Mouse (Mus musculus) embryonic facial prominence, embryonic 10.5 days (tissue): Measurements from ENCODE around the gene Sept9. TPM values are rescaled to one million over a fixed set of nuclear protein-coding genes. Genes with fewer than 3 reads are reported as not detected.
"Not testable (repeated sequence)": the region's sequence is repeated elsewhere in the genome, so short reads cannot be mapped to it uniquely, and the experiment has no call there.

ENCODE experiments used
- DNase-seq: peaks from one replicate; pipeline ENCODE4 v3.0.0-alpha.2; 2017; ENCODE audit warnings: low spot score
- H3K27ac ChIP-seq: fragments of 300-500 bp; sonication (generic); replicated peaks from 2 replicates; pipeline ENCODE4 v1.5.1; 2016; ENCODE audit warnings: mild to moderate bottlenecking
- H3K27me3 ChIP-seq: fragments of 300-500 bp; sonication (generic); replicated peaks from 2 replicates; pipeline ENCODE4 v1.6.1; 2016; ENCODE audit warnings: low read depth, mild to moderate bottlenecking; ENCODE audit not compliant: poor library complexity, severe bottlenecking
- H3K36me3 ChIP-seq: fragments of 300-500 bp; sonication (generic); replicated peaks from 2 replicates; pipeline ENCODE4 v1.6.1; 2016; ENCODE audit warnings: mild to moderate bottlenecking, moderate library complexity
- H3K4me1 ChIP-seq: fragments of 300-500 bp; sonication (generic); 2 replicates; pipeline ENCODE4 v1.6.1; 2016
- H3K4me3 ChIP-seq: fragments of 300-500 bp; sonication (generic); 2 replicates; pipeline ENCODE4 v1.5.1; 2016; ENCODE audit warnings: mild to moderate bottlenecking, moderate library complexity
- H3K9me3 ChIP-seq: fragments of 300-500 bp; sonication (generic); 2 replicates; pipeline ENCODE4 v1.6.1; 2016; ENCODE audit warnings: mild to moderate bottlenecking
- WGBS: fragments of 180-500 bp; shearing (Covaris S2); methylation state at CpG from one replicate; pipeline ENCODE4 v1.1.7; 2016; 5-methylcytosine and 5-hydroxymethylcytosine counted together
- polyA plus RNA-seq: library from polyadenylated mRNA; unstranded; fragments of >200 nt; fragmentation: Nextera tagmentation; extraction: Ambion mirVana; gene quantifications from 2 replicates; pipeline ENCODE4 v1.2.1, GENCODE M21; 2016

Gene Sept9
- polyA plus RNA-seq, 1 experiment from 2014 or later, result 255 TPM

DNA sequence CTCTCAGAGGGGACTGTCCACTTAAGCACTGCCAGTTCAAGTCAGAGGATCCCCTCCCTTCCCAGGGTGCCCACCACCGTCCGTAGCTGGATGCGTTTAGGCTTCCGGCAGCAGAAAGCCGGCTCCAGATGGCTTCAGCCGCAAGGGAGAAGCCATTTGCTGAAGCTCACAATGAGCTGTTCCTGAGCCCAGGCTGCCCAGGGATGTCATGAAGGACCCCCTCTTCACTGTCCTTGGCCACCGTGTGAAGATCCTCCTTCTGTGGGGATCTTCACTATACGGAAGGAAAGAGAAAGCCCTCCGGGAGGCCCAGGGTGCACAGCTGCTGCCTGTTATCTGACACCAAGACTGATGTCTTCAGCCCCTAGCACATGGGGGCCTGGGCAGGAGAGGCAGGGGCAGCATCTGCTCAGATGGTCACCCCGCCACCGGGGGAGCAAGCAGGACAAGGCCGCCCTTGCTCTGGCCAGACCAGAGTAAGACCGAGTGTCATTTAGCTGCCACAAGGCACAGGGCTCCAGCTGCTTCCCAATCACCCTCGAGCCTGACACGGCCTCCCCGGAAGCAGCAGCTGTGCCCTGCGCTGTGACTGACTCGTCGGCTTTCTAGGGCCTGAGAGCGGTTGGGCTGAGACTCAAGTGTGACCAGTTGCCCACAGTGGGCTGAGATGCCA, 118.1 kb downstream of the Sept9 start:
- Histone ChIP-seq H3K9me3 (no peaks in the 10 kb centered on the region), H3K27me3 (no peaks in the 10 kb centered on the region), H3K4me1 (peaks cover 100% of the 10 kb centered on the region), H3K36me3 (peaks cover 18% of the 10 kb centered on the region), H3K27ac (peak overlapping the region; percentile 81), H3K4me3 (peak overlapping the region; percentile 38)
- WGBS, result 17% methylated on average over 20 of the region's 20 CpGs
- DNase-seq, result peak; percentile 69

- Histone ChIP-seq H3K4me1 (peaks cover 100% of the 10 kb centered on the region), H3K9me3 (no peaks in the 10 kb centered on the region), H3K27ac (peak overlapping the region; percentile 81), H3K27me3 (no peaks in the 10 kb centered on the region), H3K36me3 (peaks cover 18% of the 10 kb centered on the region; the same call in 1 of the 2 replicates), H3K4me3 (peak overlapping the region; percentile 38)
- DNase-seq, result peak; percentile 79
- WGBS, result 32% methylated on average over 3 of the region's 3 CpGs
These were observed 118.7 kb downstream of the Sept9 start for GRCm38 (mm10) chr11:117318202-117318601.

GRCm38 (mm10) chr11:117318731-117319542, 119.5 kb downstream of the Sept9 start:
- Histone ChIP-seq H3K36me3 (peaks cover 14% of the 10 kb centered on the region; the same call in 1 of the 2 replicates), H3K9me3 (no peaks in the 10 kb centered on the region), H3K27me3 (no peaks in the 10 kb centered on the region), H3K27ac (peak overlapping the region; percentile 81), H3K4me3 (peak overlapping the region; percentile 38), H3K4me1 (peaks cover 100% of the 10 kb centered on the region)
- 29% methylated on average over 12 of the region's 12 CpGs for WGBS
- DNase-seq, result peak; percentile 62

DNA sequence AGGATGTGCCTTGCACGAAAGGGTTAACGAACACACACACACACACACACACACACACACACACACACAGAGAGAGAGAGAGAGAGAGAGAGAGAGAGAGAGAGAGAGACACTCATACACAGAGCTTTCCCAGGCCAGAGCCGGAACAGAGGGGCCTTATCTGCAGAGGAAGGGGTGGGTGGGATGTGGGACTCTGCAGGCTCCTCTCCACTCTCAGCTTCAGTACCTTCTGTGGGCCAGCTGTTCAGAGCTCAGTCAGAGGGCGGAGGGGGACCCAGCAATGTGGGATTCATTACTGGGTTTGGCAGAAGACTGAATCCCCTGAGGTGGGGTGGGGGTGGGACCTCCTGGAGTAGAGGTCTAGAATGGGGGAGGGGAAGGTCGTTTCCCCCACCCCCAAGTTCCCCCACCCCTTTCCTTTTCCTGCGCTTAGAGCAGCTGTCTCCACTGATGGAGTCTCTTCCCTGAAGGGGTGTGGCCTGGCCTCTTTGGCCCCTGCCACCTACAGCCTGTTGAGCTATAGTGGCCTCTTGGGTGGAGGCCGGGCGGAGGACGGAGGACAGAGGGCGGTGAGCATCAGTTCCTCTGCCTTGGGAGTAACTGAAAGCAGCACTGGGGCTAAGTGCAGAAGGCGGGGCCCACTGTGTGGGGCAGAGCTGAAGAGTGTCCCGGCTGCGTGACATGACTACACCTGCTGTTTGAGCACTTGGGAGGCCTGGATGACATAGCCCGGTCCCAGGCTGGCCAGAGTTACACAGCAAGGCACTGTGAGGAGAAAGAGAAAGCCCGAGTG, 120.3 kb downstream of the Sept9 start:
- peaks cover 10% of the 10 kb centered on the region; the same call in 1 of the 2 replicates for H3K36me3 ChIP-seq
- H3K27me3 ChIP-seq, result no peaks in the 10 kb centered on the region
- peak overlapping the region; percentile 81 for H3K27ac ChIP-seq
- 25% methylated on average over 15 of the region's 15 CpGs for WGBS
- peaks cover 100% of the 10 kb centered on the region for H3K4me1 ChIP-seq
- H3K9me3 ChIP-seq, result no peaks in the 10 kb centered on the region
- H3K4me3 ChIP-seq, result peak overlapping the region; percentile 38
- DNase-seq, result peak; percentile 87

GRCm38 (mm10) chr11:117320482-117320881, 121.0 kb downstream of the Sept9 start:
- H3K27ac ChIP-seq, result peak overlapping the region; percentile 81
- WGBS, result 51% methylated on average over 3 of the region's 3 CpGs
- no peak for DNase-seq
- no peaks in the 10 kb centered on the region for H3K9me3 ChIP-seq
- H3K4me1 ChIP-seq, result peaks cover 100% of the 10 kb centered on the region
- peaks cover 4% of the 10 kb centered on the region; the same call in 1 of the 2 replicates for H3K36me3 ChIP-seq
- no peaks in the 10 kb centered on the region for H3K27me3 ChIP-seq
- peak overlapping the region; percentile 38; the same call in 1 of the 2 replicates for H3K4me3 ChIP-seq

DNA sequence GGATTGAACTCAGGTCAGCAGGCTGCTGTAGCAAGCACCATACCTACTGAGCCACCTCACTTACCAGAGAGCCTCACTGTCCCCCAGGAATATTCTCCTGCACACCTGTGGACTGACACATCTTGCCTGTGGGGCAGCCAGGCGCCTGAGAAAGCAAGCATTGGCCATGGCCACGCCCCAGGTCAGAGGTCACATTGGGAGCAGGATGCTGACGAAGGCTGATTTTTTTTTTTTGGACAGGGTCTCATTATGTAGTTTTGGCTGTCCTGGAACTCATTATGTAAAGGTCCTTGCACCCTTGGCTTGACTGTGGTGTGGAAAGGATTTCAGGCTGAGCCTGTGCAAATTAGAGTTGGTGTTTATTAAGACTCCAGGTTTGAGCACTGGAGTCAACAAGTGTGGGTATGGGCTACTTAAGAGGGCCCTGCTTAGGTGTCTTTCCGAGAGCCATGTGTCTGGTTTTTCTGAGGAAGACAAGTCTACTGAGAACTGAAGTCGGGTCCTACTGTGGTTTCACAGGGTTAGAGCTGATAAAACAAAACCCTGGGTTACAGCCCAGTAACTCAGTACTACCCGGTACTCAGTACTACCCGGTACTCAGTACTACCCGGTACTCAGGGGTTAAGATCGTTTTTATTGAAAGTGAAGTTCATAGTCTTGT, 122.0 kb downstream of the Sept9 start:
- H3K27me3 ChIP-seq, result no peaks in the 10 kb centered on the region
- 50% methylated on average over 9 of the region's 9 CpGs for WGBS
- H3K9me3 ChIP-seq, result no peaks in the 10 kb centered on the region
- peaks cover 100% of the 10 kb centered on the region for H3K4me1 ChIP-seq
- H3K36me3 ChIP-seq, result no peaks in the 10 kb centered on the region; the same call in 1 of the 2 replicates
- peak; percentile 76 for DNase-seq
- H3K27ac ChIP-seq, result peak overlapping the region; percentile 5; the same call in 1 of the 2 replicates
- no peak overlapping the region for H3K4me3 ChIP-seq

- Histone ChIP-seq H3K9me3 (no peaks in the 10 kb centered on the region), H3K36me3 (no peaks in the 10 kb centered on the region; the same call in 1 of the 2 replicates), H3K27ac (peak overlapping the region; percentile 59; the same call in 1 of the 2 replicates), H3K4me1 (peaks cover 100% of the 10 kb centered on the region), H3K4me3 (no peak overlapping the region), H3K27me3 (no peaks in the 10 kb centered on the region)
- 88% methylated on average over 3 of the region's 3 CpGs for WGBS
- DNase-seq, result no peak
These were observed 122.8 kb downstream of the Sept9 start for GRCm38 (mm10) chr11:117322311-117322710.

DNA sequence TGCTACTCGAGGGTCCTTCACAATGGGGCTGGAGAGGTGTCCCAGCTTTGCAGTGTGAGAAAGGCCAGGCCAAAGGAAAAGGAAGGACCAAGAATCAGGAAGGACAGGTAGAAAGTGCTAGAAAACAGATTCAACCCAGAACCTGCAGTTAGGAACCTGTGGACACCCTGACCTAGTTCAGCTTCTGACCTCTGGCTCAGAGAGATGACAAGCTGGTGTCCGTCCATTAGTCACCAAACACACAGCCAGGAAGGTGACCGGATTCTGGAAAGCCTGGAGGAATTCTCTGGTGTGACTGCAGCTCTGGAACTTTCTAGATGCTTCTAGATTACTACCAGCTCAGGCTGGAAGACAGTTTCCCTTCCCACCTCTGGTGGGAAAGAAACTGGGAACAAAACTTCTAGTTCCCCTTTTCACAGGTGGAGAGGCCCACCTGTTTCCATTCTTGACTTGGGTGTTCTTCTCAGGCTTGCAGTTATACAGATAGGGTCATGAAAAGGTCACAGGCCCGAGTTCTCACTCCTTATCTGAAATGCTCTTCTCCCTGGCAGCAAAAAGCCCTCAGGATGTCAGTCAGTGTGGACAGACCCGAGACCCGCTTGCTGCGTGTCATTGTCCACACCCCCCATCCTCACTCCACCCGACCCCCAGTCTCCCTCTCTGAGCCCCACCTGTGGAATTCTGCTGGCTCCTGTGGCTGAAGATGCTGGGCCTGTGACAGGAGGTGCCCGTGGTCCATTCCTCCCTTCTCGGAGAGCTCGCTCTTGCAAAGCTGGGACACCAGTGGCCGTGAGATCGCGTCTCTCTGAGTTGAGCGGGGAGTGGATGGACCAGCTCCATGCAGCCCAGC, 123.5 kb downstream of the Sept9 start:
- 83% methylated on average over 15 of the region's 15 CpGs for WGBS
- H3K4me3 ChIP-seq, result no peak overlapping the region
- peaks cover 98% of the 10 kb centered on the region for H3K4me1 ChIP-seq
- no peaks in the 10 kb centered on the region for H3K9me3 ChIP-seq
- H3K27ac ChIP-seq, result peak overlapping the region; percentile 59
- DNase-seq, result no peak
- H3K27me3 ChIP-seq, result no peaks in the 10 kb centered on the region
- no peaks in the 10 kb centered on the region; the same call in 1 of the 2 replicates for H3K36me3 ChIP-seq

- Histone ChIP-seq H3K4me3 (no peak overlapping the region), H3K27me3 (no peaks in the 10 kb centered on the region), H3K36me3 (peaks cover 3% of the 10 kb centered on the region; the same call in 1 of the 2 replicates), H3K9me3 (no peaks in the 10 kb centered on the region), H3K27ac (peak overlapping the region; percentile 41), H3K4me1 (peaks cover 91% of the 10 kb centered on the region)
- WGBS, result 72% methylated on average over 12 of the region's 12 CpGs
- no peak for DNase-seq
These were observed 124.6 kb downstream of the Sept9 start for GRCm38 (mm10) chr11:117323976-117324574.

GRCm38 (mm10) chr11:117324718-117325117, 125.3 kb downstream of the Sept9 start:
- DNase-seq, H3K36me3 ChIP-seq, H3K9me3 ChIP-seq, H3K4me3 ChIP-seq, H3K27me3 ChIP-seq: not testable (repeated sequence)
- Histone ChIP-seq H3K4me1 (peaks cover 91% of the 10 kb centered on the region), H3K27ac (peak overlapping the region; percentile 41)
- 87% methylated on average over 5 of the region's 5 CpGs for WGBS

DNA sequence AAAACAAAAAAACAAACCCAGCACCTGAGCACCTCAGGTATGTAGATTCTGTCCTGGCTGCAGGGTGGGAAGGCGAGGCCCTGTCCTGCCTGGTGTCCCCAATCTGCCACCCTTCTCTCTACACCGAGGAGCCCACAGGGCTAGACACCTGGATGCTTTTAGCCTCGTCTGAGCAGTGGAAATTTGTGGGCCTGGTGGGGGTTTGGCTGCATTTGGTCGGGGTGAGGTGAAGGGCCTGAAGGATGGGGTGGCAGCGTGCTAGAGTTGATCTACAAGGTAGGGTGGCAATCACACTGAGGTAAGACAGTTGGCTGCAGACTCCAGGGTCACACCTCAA, 125.6 kb downstream of the Sept9 start:
- H3K27ac ChIP-seq, result peak overlapping the region; percentile 67
- WGBS, result 61% methylated on average over 5 of the region's 5 CpGs

More for the DNA sequence above, 125.6 kb downstream of the Sept9 start:
- Histone ChIP-seq H3K4me3 (no peak overlapping the region), H3K27me3 (no peaks in the 10 kb centered on the region), H3K4me1 (peaks cover 91% of the 10 kb centered on the region), H3K9me3 (no peaks in the 10 kb centered on the region), H3K36me3 (peaks cover 9% of the 10 kb centered on the region)
- no peak for DNase-seq
